Mouse (Mus musculus) myocyte (in vitro differentiated cells): ENCODE measurements at regions not wholly inside any gene's neighbourhood (a gene's known extent, or its start where the extent isn't known, plus 50 kb on each side); places are given as distances from the start of the nearest gene placed in this dataset.

Experiments used
- CEBPB ChIP-seq: IDR thresholded peaks from 2 replicates; pipeline ENCODE4 v1.6.1; 2011; ENCODE audit warnings: mild to moderate bottlenecking, moderate library complexity; ENCODE audit not compliant: poor library complexity, insufficient read depth, severe bottlenecking
- MAX ChIP-seq: IDR thresholded peaks from one replicate; pipeline ENCODE4 v1.6.1; 2011; ENCODE audit warnings: low read depth, mild to moderate bottlenecking, control low read depth
- POLR2A ChIP-seq: IDR thresholded peaks from one replicate; pipeline ENCODE4 v1.6.1; 2011; ENCODE audit warnings: low read depth, mild to moderate bottlenecking, control low read depth, moderate library complexity; ENCODE audit not compliant: insufficient read length

DNA sequence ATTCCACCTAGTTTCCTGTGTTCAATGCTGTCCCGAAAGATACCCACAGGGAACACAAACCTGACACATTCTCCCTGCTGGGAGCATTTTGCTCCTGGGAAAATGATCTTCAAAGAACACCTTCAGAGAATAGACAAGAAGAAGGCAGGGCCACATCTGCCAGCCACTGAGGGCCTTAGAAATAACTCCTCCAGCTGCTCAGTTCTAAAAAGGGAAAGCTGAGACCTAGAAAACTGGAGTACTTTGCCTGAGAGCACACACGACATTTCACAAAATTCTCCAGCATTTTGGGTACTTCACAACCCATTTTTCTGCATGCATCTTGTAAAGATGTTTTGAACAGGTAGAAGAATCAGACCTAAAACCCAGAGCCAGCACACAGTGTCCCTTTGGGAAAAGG, 519.6 kb downstream of the Insc start:
- TF ChIP-seq MAX (no peak), CEBPB (no peak), POLR2A (no peak)
